Mouse (Mus musculus): ENCODE measurements around the gene Psmb9. TPM values are rescaled to one million over a fixed set of nuclear protein-coding genes. Genes with fewer than 3 reads are reported as not detected.

The Psmb9 gene
- 1.2 TPM for polyA plus RNA-seq (2014; fragmentation: Illumina TruSeq; extraction: RNeasy Lipid Tissue Mini Kit (QIAGEN cat#74804); ENCODE audit: low read depth, low replicate concordance)

DNA sequence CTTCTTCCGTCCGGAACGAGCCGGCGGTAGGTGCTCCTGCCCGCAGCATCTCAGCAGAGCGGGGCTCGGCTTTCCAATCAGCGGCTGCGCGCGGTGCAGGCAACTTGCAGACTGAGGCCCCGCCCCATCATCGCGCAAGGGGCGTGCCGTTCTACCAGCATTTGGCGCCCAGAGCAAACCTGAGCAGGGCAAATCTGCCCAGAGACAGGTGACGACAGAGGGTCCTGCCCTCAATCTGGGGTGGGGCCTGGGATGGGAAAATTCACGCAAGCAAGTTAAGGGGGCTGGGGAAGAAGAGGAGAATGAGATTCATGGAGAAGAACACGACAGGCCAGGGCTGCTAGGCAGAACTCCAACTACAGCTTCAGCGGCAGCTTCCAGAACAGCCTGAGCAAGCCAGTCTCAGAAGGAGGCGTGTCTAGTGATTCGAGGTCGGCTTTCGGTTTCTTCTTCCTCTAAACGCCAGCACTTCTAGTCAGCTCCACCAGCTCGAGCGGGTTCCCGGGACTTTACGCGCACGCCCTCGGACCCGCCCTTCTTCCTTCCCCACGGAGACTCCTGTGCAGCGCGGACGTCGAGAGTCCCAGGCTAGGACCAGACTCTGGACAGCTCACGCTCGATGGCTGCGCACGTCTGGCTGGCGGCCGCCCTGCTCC is at the start of gene Psmb9, which contains the start of gene Tap1:
Gene Psmb9, minus strand, starts transcription at position 504 of the 656 bp plus-strand sequence.
Gene Tap1, plus strand, starts transcription at position 293 of the 656 bp plus-strand sequence.

DNA sequence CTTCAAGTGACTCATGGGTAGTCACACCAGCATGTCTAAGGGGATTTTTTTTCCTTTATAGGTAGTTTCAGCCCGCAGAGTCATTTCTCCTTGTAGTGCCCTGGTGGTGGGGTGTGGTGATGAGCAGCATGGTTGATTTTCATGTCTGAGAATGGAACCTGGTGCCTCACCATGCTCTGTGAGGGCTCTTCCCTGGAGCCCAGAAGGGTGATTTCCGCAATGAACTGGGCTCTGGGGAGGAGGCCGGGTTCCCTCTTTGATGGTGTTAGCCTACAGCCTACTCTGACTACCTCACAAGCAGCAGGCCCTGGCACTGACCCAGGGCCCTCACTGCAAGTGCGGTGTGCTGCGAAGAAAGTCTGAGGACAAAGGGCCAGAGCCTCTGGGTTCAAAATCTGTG is 15.9 kb upstream of the Psmb9 start, which contains the start of gene Tap2:
Gene Tap2, plus strand, starts transcription at position 84 of the 400 bp plus-strand sequence.

DNA sequence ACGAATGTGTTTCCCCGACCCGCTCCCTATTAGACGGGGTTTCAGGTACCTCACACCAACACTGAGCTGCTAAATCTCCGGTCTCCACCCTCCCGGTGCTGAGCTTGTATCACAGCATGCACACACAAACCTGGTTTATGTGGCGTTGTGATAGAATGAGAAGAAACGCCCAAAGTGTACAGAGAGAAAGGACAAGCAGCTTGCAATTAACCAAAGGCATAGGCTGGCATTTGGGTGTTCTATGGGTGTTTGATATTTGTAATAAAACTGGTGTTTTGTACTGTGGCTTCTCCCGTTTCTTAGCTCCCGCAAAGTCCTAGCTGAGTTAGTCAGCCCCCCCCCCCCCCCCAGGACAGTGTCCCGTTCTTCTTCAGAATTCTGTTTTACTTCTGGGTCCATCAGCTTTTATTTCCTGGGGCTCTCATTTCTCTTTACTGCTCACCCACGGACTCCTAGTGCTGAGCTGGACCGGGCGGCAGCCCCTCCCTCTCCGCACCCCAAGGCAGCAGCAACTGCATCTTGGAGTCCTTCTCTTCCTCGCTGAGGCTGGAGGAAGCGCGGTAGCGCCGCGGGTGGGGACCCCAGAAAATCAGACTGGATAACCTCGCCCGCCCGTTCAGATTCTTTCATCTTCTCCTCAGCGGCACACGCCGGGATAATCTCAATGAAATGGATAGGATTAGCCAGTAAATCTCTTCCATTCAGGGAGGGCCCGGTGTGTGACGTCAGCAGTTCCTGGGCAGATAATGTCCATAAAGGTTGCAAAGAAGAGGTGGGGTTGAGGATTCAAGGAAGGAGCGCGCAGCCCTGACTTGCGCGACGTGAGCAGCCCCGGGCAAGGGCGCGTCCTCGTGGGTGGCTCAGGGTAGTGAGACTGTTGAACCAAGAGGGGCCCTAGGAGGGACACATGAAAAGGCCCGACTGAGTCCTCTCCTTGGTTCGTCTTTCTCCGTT is 9.7 kb upstream of the Psmb9 start, which contains the start of gene Psmb8:
Gene Psmb8, plus strand, starts transcription at position 781 of the 954 bp plus-strand sequence.

DNA sequence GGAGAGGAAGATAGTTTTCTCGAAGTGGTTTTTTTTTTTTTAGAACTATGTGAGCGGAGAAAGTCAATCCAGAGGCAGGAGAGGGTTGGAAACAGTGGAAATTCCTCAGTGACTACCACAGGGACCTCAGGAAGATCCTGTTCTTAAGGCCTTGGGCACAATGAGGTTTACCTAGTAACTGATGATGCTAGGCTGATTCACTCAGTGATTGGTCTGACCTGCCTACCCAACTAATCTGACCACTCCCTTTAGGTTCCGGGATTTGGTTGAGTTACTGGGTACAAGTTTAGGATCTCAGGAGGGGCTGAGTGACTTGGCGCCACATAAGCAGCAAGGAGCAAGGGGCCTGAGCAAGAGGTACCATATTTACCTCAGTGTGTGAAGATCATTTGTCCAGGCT is 34.6 kb downstream of the Psmb9 start, which contains the start of gene H2-DMb1:
Gene H2-DMb1, plus strand, starts transcription at position 150 of the 400 bp plus-strand sequence.

DNA sequence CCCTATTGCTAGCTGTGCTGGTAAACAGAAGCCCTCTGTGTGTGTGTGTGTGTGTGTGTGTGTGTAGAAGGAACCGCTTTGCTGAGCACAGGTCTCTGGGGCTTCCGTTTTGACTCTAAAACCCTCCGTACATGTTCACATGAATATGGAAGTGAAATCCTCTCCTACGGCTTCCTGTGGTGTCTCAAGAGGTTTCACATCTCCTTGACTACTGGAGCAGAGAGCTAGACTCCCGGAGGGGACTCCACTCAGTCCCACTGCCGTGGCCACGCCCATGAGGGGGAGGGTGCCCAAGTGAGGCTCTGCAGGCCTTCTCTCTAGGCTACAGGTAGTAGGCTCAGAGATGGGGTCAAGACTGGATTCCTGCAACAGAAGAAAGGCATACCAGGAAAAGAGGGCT is 44.5 kb downstream of the Psmb9 start, which contains the start of gene H2-DMb2:
Gene H2-DMb2, plus strand, starts transcription at position 275 of the 400 bp plus-strand sequence.

Other genes starting within 250 kb of the Psmb9 start
- gene Pfdn6, start 247.4 kb downstream of the Psmb9 start, polyA plus RNA-seq (2014; fragmentation: Illumina TruSeq; extraction: RNeasy Lipid Tissue Mini Kit (QIAGEN cat#74804); ENCODE audit: low read depth, low replicate concordance), result 14.6 TPM
- 1.1 TPM for gene Wdr46, start 247.1 kb downstream of the Psmb9 start, polyA plus RNA-seq (2014; fragmentation: Illumina TruSeq; extraction: RNeasy Lipid Tissue Mini Kit (QIAGEN cat#74804); ENCODE audit: low read depth, low replicate concordance)
- 0.25 TPM for gene B3galt4, start 236.3 kb downstream of the Psmb9 start, polyA plus RNA-seq (2014; fragmentation: Illumina TruSeq; extraction: RNeasy Lipid Tissue Mini Kit (QIAGEN cat#74804); ENCODE audit: low read depth, low replicate concordance)
- gene Vps52, start 232.0 kb downstream of the Psmb9 start, polyA plus RNA-seq (2014; fragmentation: Illumina TruSeq; extraction: RNeasy Lipid Tissue Mini Kit (QIAGEN cat#74804); ENCODE audit: low read depth, low replicate concordance), result 6.9 TPM
- 19.7 TPM for gene Rps18, start 231.8 kb downstream of the Psmb9 start, polyA plus RNA-seq (2014; fragmentation: Illumina TruSeq; extraction: RNeasy Lipid Tissue Mini Kit (QIAGEN cat#74804); ENCODE audit: low read depth, low replicate concordance)
- 48.0 TPM for gene H2-K1, start 187.4 kb downstream of the Psmb9 start, polyA plus RNA-seq (2014; fragmentation: Illumina TruSeq; extraction: RNeasy Lipid Tissue Mini Kit (QIAGEN cat#74804); ENCODE audit: low read depth, low replicate concordance)
- gene Ring1, start 163.1 kb downstream of the Psmb9 start, polyA plus RNA-seq (2014; fragmentation: Illumina TruSeq; extraction: RNeasy Lipid Tissue Mini Kit (QIAGEN cat#74804); ENCODE audit: low read depth, low replicate concordance), result 1.3 TPM
- 2.2 TPM for gene H2-Ke6, start 159.7 kb downstream of the Psmb9 start, polyA plus RNA-seq (2014; fragmentation: Illumina TruSeq; extraction: RNeasy Lipid Tissue Mini Kit (QIAGEN cat#74804); ENCODE audit: low read depth, low replicate concordance)
- gene Slc39a7, start 156.1 kb downstream of the Psmb9 start, polyA plus RNA-seq (2014; fragmentation: Illumina TruSeq; extraction: RNeasy Lipid Tissue Mini Kit (QIAGEN cat#74804); ENCODE audit: low read depth, low replicate concordance), result 0.11 TPM
- 0.55 TPM for gene Rxrb, start 156.0 kb downstream of the Psmb9 start, polyA plus RNA-seq (2014; fragmentation: Illumina TruSeq; extraction: RNeasy Lipid Tissue Mini Kit (QIAGEN cat#74804); ENCODE audit: low read depth, low replicate concordance)
- gene Col11a2, start 148.3 kb downstream of the Psmb9 start, polyA plus RNA-seq (2014; fragmentation: Illumina TruSeq; extraction: RNeasy Lipid Tissue Mini Kit (QIAGEN cat#74804); ENCODE audit: low read depth, low replicate concordance), result 0.07 TPM
- not detected for gene H2-Oa, start 95.4 kb downstream of the Psmb9 start, polyA plus RNA-seq (2014; fragmentation: Illumina TruSeq; extraction: RNeasy Lipid Tissue Mini Kit (QIAGEN cat#74804); ENCODE audit: low read depth, low replicate concordance)
- gene H2-DMa, start 68.2 kb downstream of the Psmb9 start, polyA plus RNA-seq (2014; fragmentation: Illumina TruSeq; extraction: RNeasy Lipid Tissue Mini Kit (QIAGEN cat#74804); ENCODE audit: low read depth, low replicate concordance), result 1.9 TPM
- 414 TPM for gene Brd2, start 65.1 kb downstream of the Psmb9 start, polyA plus RNA-seq (2014; fragmentation: Illumina TruSeq; extraction: RNeasy Lipid Tissue Mini Kit (QIAGEN cat#74804); ENCODE audit: low read depth, low replicate concordance)
- not detected for gene H2-DMb2, start 44.5 kb downstream of the Psmb9 start, polyA plus RNA-seq (2014; fragmentation: Illumina TruSeq; extraction: RNeasy Lipid Tissue Mini Kit (QIAGEN cat#74804); ENCODE audit: low read depth, low replicate concordance)
- gene H2-DMb1, start 34.7 kb downstream of the Psmb9 start, polyA plus RNA-seq (2014; fragmentation: Illumina TruSeq; extraction: RNeasy Lipid Tissue Mini Kit (QIAGEN cat#74804); ENCODE audit: low read depth, low replicate concordance), result 4.0 TPM
- gene Tap1, start 211 bp downstream of the Psmb9 start, polyA plus RNA-seq (2014; fragmentation: Illumina TruSeq; extraction: RNeasy Lipid Tissue Mini Kit (QIAGEN cat#74804); ENCODE audit: low read depth, low replicate concordance), result 0.25 TPM
- 0.14 TPM for gene Psmb8, start 10.0 kb upstream of the Psmb9 start, polyA plus RNA-seq (2014; fragmentation: Illumina TruSeq; extraction: RNeasy Lipid Tissue Mini Kit (QIAGEN cat#74804); ENCODE audit: low read depth, low replicate concordance)
- gene Tap2, start 15.8 kb upstream of the Psmb9 start, polyA plus RNA-seq (2014; fragmentation: Illumina TruSeq; extraction: RNeasy Lipid Tissue Mini Kit (QIAGEN cat#74804); ENCODE audit: low read depth, low replicate concordance), result not detected
- gene H2-Ob, start 51.1 kb upstream of the Psmb9 start, polyA plus RNA-seq (2014; fragmentation: Illumina TruSeq; extraction: RNeasy Lipid Tissue Mini Kit (QIAGEN cat#74804); ENCODE audit: low read depth, low replicate concordance), result 0.11 TPM
- gene H2-Ab1, start 69.9 kb upstream of the Psmb9 start, polyA plus RNA-seq (2014; fragmentation: Illumina TruSeq; extraction: RNeasy Lipid Tissue Mini Kit (QIAGEN cat#74804); ENCODE audit: low read depth, low replicate concordance), result 5.3 TPM
- 6.3 TPM for gene H2-Aa, start 100.1 kb upstream of the Psmb9 start, polyA plus RNA-seq (2014; fragmentation: Illumina TruSeq; extraction: RNeasy Lipid Tissue Mini Kit (QIAGEN cat#74804); ENCODE audit: low read depth, low replicate concordance)
- gene H2-Eb1, start 118.1 kb upstream of the Psmb9 start, polyA plus RNA-seq (2014; fragmentation: Illumina TruSeq; extraction: RNeasy Lipid Tissue Mini Kit (QIAGEN cat#74804); ENCODE audit: low read depth, low replicate concordance), result 0.83 TPM
- gene H2-Eb2, start 137.9 kb upstream of the Psmb9 start, polyA plus RNA-seq (2014; fragmentation: Illumina TruSeq; extraction: RNeasy Lipid Tissue Mini Kit (QIAGEN cat#74804); ENCODE audit: low read depth, low replicate concordance), result not detected
- 0.15 TPM for gene Btnl2, start 167.1 kb upstream of the Psmb9 start, polyA plus RNA-seq (2014; fragmentation: Illumina TruSeq; extraction: RNeasy Lipid Tissue Mini Kit (QIAGEN cat#74804); ENCODE audit: low read depth, low replicate concordance)
- gene Btnl1, start 189.4 kb upstream of the Psmb9 start, polyA plus RNA-seq (2014; fragmentation: Illumina TruSeq; extraction: RNeasy Lipid Tissue Mini Kit (QIAGEN cat#74804); ENCODE audit: low read depth, low replicate concordance), result not detected
- 1,880 TPM for gene BC051142, start 211.1 kb upstream of the Psmb9 start, polyA plus RNA-seq (2014; fragmentation: Illumina TruSeq; extraction: RNeasy Lipid Tissue Mini Kit (QIAGEN cat#74804); ENCODE audit: low read depth, low replicate concordance)

Data from testis, adult 10 weeks (tissue).